ENCODE assay signal across 18 mouse cellular contexts in the genomic region with DNA sequence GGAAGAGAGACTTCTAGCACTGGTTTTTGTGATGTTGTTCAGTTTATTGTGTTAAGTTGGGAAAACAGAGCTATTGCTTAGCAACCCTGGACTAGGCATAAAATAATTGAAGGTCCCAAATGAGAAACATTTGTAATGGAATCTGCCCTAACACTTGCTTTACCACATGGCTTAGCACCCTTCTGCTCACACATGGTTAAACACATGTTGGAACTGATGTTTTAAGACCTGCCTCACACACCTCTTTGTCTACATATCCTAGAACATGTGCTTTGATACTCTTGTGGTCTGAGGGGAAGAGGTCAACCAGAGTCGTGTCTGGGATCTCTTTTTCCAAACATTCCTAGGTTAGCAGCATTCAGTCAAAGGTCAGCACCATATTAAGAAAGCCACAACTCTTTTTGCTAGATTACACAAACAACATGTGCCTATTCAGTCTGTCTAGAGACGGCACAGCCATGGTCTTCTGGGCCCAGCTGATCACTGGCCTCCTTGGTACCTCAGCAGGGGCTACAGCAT.
DNase-seq lines count a peak whose midpoint lies in the region; ATAC-seq and TF ChIP-seq lines count a peak whose summit lies in the region.
"Had no signal": no experiment of that assay in that cellular context is flagged by ENCODE, and none has a peak within 500 bp of the region (broad histone marks: within the 10 kb centered on the region; RNA-seq: fewer than 3 reads in every experiment).

No protein-coding gene starts in this region.

- ATAC-seq in liver, embryonic 11.5 days (replicated peaks; ENCODE audit: low FRiP score): no peak
- ATAC-seq in liver, embryonic 12.5 days: no peak
- peak; percentile 57; the same call in 1 of the 2 replicates for ATAC-seq in limb, embryonic 14.5 days (ENCODE audit: low FRiP score, low read depth)
- no peak for ATAC-seq in frontal cortex, adult (ENCODE audit: low TSS enrichment)
- ATAC-seq: forebrain, embryonic 15.5 days; hindbrain, embryonic 16.5 days had no signal

- DNase-seq in liver, embryonic 11.5 days (ENCODE audit: low spot score): peak; percentile 23
- DNase-seq in forelimb bud, embryonic 11.5 days (ENCODE audit: low read depth, low spot score): peak; percentile 72
- no peak for DNase-seq in limb, embryonic 10.5 days (ENCODE audit: low spot score)
- no peak for DNase-seq in limb, embryonic 14.5 days (ENCODE audit: low spot score)
- no peak for DNase-seq in cerebellum, postnatal 14 days
- DNase-seq: adrenal gland, adult 8-10 months; adrenal gland, postnatal 36 days; cerebellum, adult 8-10 months; cerebellum, postnatal 25 days; gastrocnemius, postnatal 14 days; heart, postnatal 4 days had no signal

- no peak overlapping the region for H3K4me2 ChIP-seq in liver, embryonic 11.5 days
- H3K4me2 ChIP-seq in liver, embryonic 12.5 days: no peak overlapping the region
- no peak overlapping the region for H3K4me2 ChIP-seq in limb, embryonic 14.5 days (replicated peaks; ENCODE audit: low read depth, low read length, severe bottlenecking)
- H3K4me2 ChIP-seq: embryonic facial prominence, embryonic 12.5 days; forebrain, embryonic 15.5 days; heart, embryonic 13.5 days; hindbrain, embryonic 12.5 days had no signal

- no peaks in the 10 kb centered on the region for H3K27me3 ChIP-seq in liver, embryonic 11.5 days (replicated peaks; ENCODE audit: control insufficient read depth, insufficient read depth, low read length)
- H3K27me3 ChIP-seq in liver, embryonic 12.5 days (replicated peaks): no peaks in the 10 kb centered on the region
- H3K27me3 ChIP-seq in limb, embryonic 10.5 days (ENCODE audit: low read depth, poor library complexity, severe bottlenecking): no peaks in the 10 kb centered on the region
- H3K27me3 ChIP-seq in limb, embryonic 14.5 days (ENCODE audit: control insufficient read depth, insufficient read depth, low read length): no peaks in the 10 kb centered on the region
- H3K27me3 ChIP-seq: embryonic facial prominence, embryonic 12.5 days; forebrain, embryonic 15.5 days; heart, embryonic 13.5 days; hindbrain, embryonic 12.5 days had no signal

- H3K27ac ChIP-seq in liver, embryonic 11.5 days (ENCODE audit: low read depth, low read length): no peak overlapping the region
- no peak overlapping the region for H3K27ac ChIP-seq in liver, embryonic 12.5 days
- peak overlapping the region; percentile 71 for H3K27ac ChIP-seq in limb, embryonic 10.5 days
- H3K27ac ChIP-seq in limb, embryonic 14.5 days (replicated peaks; ENCODE audit: low read depth, low read length): no peak overlapping the region
- H3K27ac ChIP-seq: embryonic facial prominence, embryonic 12.5 days; forebrain, embryonic 15.5 days; heart, embryonic 13.5 days; hindbrain, embryonic 12.5 days had no signal

- H3K9me3 ChIP-seq in liver, embryonic 11.5 days (ENCODE audit: control insufficient read depth, low read length): no peaks in the 10 kb centered on the region
- H3K9me3 ChIP-seq in liver, embryonic 12.5 days (replicated peaks): no peaks in the 10 kb centered on the region
- no peaks in the 10 kb centered on the region for H3K9me3 ChIP-seq in limb, embryonic 10.5 days (replicated peaks)
- H3K9me3 ChIP-seq in limb, embryonic 14.5 days (ENCODE audit: control insufficient read depth, low read length): no peaks in the 10 kb centered on the region
- H3K9me3 ChIP-seq: embryonic facial prominence, embryonic 12.5 days; forebrain, embryonic 15.5 days; heart, embryonic 13.5 days; hindbrain, embryonic 12.5 days had no signal

- no peak for TF ChIP-seq POLR2A in limb, embryonic 14.5 days (IDR thresholded peaks at IDR 0.05; ENCODE audit: borderline replicate concordance, extremely low read depth, insufficient read depth, insufficient read length)

- no peaks in the 10 kb centered on the region for H3K36me3 ChIP-seq in liver, embryonic 11.5 days (ENCODE audit: control insufficient read depth, insufficient read depth, low read length)
- H3K36me3 ChIP-seq in liver, embryonic 12.5 days: no peaks in the 10 kb centered on the region
- H3K36me3 ChIP-seq in limb, embryonic 10.5 days: no peaks in the 10 kb centered on the region
- H3K36me3 ChIP-seq in limb, embryonic 14.5 days (ENCODE audit: control insufficient read depth, insufficient read depth, low read length): no peaks in the 10 kb centered on the region
- H3K36me3 ChIP-seq: embryonic facial prominence, embryonic 12.5 days; forebrain, embryonic 15.5 days; heart, embryonic 13.5 days; hindbrain, embryonic 12.5 days had no signal

- no peak overlapping the region for H3K9ac ChIP-seq in liver, embryonic 11.5 days (ENCODE audit: low read depth, low read length)
- H3K9ac ChIP-seq in liver, embryonic 12.5 days: no peak overlapping the region
- no peak overlapping the region for H3K9ac ChIP-seq in limb, embryonic 14.5 days (ENCODE audit: low read depth, low read length, severe bottlenecking)
- H3K9ac ChIP-seq: embryonic facial prominence, embryonic 12.5 days; forebrain, embryonic 15.5 days; heart, embryonic 13.5 days; hindbrain, embryonic 12.5 days had no signal

- H3K4me3 ChIP-seq in liver, embryonic 11.5 days (ENCODE audit: low read depth, low read length): no peak overlapping the region
- H3K4me3 ChIP-seq in liver, embryonic 12.5 days: no peak overlapping the region
- H3K4me3 ChIP-seq in limb, embryonic 10.5 days: no peak overlapping the region
- H3K4me3 ChIP-seq in limb, embryonic 14.5 days (replicated peaks; ENCODE audit: low read length): no peak overlapping the region
- H3K4me3 ChIP-seq: embryonic facial prominence, embryonic 12.5 days; forebrain, embryonic 15.5 days; heart, embryonic 13.5 days; hindbrain, embryonic 12.5 days had no signal

- 48% methylated on average over 2 of the region's 2 CpGs for WGBS in liver, embryonic 11.5 days
- WGBS in liver, embryonic 12.5 days (ENCODE audit: insufficient replicate concordance): 62% methylated on average over 2 of the region's 2 CpGs
- 12% methylated on average over 2 of the region's 2 CpGs for WGBS in limb, embryonic 10.5 days
- whole genome bisulfite sequencing in limb, embryonic 14.5 days: 22% methylated on average over 2 of the region's 2 CpGs

- no peaks in the 10 kb centered on the region for H3K4me1 ChIP-seq in liver, embryonic 11.5 days (replicated peaks; ENCODE audit: control insufficient read depth, insufficient read depth, low read length)
- H3K4me1 ChIP-seq in liver, embryonic 12.5 days: no peaks in the 10 kb centered on the region
- peaks cover 58% of the 10 kb centered on the region for H3K4me1 ChIP-seq in limb, embryonic 10.5 days
- H3K4me1 ChIP-seq in limb, embryonic 14.5 days (ENCODE audit: control insufficient read depth, insufficient read depth, low read length): peaks cover 18% of the 10 kb centered on the region
- H3K4me1 ChIP-seq: forebrain, embryonic 15.5 days; hindbrain, embryonic 12.5 days had no signal

Comparison
In these comparisons a context has a peak if more than half of its experiments do, and no peak if none do; other contexts are left out.
1. DNase-seq: peak in liver, embryonic 11.5 days (single experiment) and forelimb bud, embryonic 11.5 days (single experiment); none in limb, embryonic 10.5 days (single experiment), limb, embryonic 14.5 days (single experiment) and cerebellum, postnatal 14 days (0 of 2).